Mouse (Mus musculus): ENCODE results near the gene Psmb3.
"Not testable (repeated sequence)": the region's sequence is repeated elsewhere in the genome, so short reads cannot be mapped to it uniquely, and the experiment has no call there.

DNA sequence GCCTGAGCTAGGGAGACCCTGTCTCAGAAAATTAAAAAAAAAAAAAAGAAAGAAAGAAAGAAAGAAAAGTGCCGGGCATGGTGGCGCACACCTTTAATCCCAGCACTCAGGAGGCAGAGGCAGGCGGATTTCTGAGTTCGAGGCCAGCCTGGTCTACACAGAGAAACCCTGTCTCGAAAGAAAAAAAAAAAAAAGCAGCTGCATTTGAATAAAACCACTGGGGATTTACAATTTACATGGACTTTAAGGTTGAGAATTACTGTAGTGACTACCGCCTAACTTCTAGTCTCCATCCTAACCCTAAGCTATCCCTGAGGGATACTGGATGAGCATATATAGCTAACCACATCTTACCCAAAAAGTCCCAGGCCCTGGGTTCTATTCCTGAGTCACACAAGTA lies 45.2 kb upstream of the Psmb3 start:
- not testable (repeated sequence) for TF ChIP-seq CTCF (IDR thresholded peaks at IDR 0.05; ENCODE audit: low read depth, low read length); EP300 (IDR thresholded peaks at IDR 0.05; ENCODE audit: insufficient read depth, low read depth, low read length); POLR2A (IDR thresholded peaks at IDR 0.05; ENCODE audit: insufficient read depth, low read length)

All from ES-Bruce4 (cell line).